Mouse (Mus musculus) cerebellum, postnatal 14 days (tissue): ENCODE data around the gene Cpm.
"Not testable (repeated sequence)": the region's sequence is repeated elsewhere in the genome, so short reads cannot be mapped to it uniquely, and the experiment has no call there.

Experiments used
- DNase-seq, 2 experiments: peaks; one replicate each; pipeline ENCODE4 v3.0.0; 2021; ENCODE audit warnings: mixed read lengths in 2 of 2

The Cpm gene

GRCm38 (mm10) chr10:117727518-117728110 is 98.3 kb downstream of the Cpm start:
- no peak for DNase-seq

GRCm38 (mm10) chr10:117728574-117728973 is 99.3 kb downstream of the Cpm start:
- no peak for DNase-seq

GRCm38 (mm10) chr10:117729139-117729814 is 100.0 kb downstream of the Cpm start:
- DNase-seq, result no peak

GRCm38 (mm10) chr10:117730140-117730539 is 100.8 kb downstream of the Cpm start:
- no peak for DNase-seq

GRCm38 (mm10) chr10:117730637-117731203 is 101.4 kb downstream of the Cpm start:
- DNase-seq, result no peak

GRCm38 (mm10) chr10:117731244-117732101 is 102.2 kb downstream of the Cpm start:
- DNase-seq, result peak; percentile 29 to 41

- DNase-seq, result no peak
These were observed 102.9 kb downstream of the Cpm start for GRCm38 (mm10) chr10:117732184-117732583.

GRCm38 (mm10) chr10:117732962-117733592 is 103.8 kb downstream of the Cpm start:
- no peak for DNase-seq

- not testable (repeated sequence) for DNase-seq
These were observed 104.3 kb downstream of the Cpm start for GRCm38 (mm10) chr10:117733626-117734025.

GRCm38 (mm10) chr10:117734104-117734852 is 105.0 kb downstream of the Cpm start:
- DNase-seq, result not testable (repeated sequence)

GRCm38 (mm10) chr10:117735396-117735795 is 106.1 kb downstream of the Cpm start:
- not testable (repeated sequence) for DNase-seq

- DNase-seq, result no peak
These were observed 107.3 kb downstream of the Cpm start for GRCm38 (mm10) chr10:117736573-117736972.
